Mouse (Mus musculus) CD8-positive naive resting alpha-beta T cell, adult 2 months (primary cell): ENCODE data around the gene Gm11146.
A peak's percentile ranks its signal among the peaks of the same experiment; 100 is the strongest.

ENCODE experiments used
- DNase-seq, 2 experiments: peaks; one replicate each; pipeline ENCODE4 v3.0.0; 2022; ENCODE audit warnings: low read depth in 2 of 2, low spot score in 2 of 2

The Gm11146 gene

GRCm38 (mm10) chr16:77601994-77602393 lies at the start of gene Gm11146:
Gene Gm11146, minus strand, starts transcription at chr16:77602094.
- no peak for DNase-seq

- no peak for DNase-seq
These were observed 48.7 kb upstream of the Gm11146 start for GRCm38 (mm10) chr16:77650596-77650995.

- DNase-seq: no peak
These were observed 47.1 kb upstream of the Gm11146 start for GRCm38 (mm10) chr16:77649006-77649405.

GRCm38 (mm10) chr16:77648181-77648580 lies 46.3 kb upstream of the Gm11146 start:
- DNase-seq: no peak

DNA sequence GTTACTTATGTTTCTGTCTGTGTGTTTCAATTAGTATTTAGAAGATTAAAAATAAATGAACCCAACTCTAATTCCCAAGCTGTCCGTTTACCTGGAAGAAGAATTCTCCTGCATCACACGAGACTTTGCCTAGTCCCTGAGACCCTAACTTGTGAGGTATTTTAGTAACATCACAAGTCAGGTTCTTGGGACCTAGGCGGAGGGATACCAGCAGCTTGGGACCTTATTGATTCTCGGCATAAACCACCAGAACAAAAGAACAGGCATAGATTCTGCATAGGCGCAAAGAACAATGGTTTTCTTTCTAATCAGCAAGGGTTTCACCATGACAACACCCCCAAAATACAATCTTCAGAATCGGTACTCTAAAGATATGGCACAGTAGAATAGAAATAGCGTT lies 44.3 kb upstream of the Gm11146 start:
- DNase-seq: no peak

GRCm38 (mm10) chr16:77644976-77645375 lies 43.1 kb upstream of the Gm11146 start:
- DNase-seq: no peak

DNA sequence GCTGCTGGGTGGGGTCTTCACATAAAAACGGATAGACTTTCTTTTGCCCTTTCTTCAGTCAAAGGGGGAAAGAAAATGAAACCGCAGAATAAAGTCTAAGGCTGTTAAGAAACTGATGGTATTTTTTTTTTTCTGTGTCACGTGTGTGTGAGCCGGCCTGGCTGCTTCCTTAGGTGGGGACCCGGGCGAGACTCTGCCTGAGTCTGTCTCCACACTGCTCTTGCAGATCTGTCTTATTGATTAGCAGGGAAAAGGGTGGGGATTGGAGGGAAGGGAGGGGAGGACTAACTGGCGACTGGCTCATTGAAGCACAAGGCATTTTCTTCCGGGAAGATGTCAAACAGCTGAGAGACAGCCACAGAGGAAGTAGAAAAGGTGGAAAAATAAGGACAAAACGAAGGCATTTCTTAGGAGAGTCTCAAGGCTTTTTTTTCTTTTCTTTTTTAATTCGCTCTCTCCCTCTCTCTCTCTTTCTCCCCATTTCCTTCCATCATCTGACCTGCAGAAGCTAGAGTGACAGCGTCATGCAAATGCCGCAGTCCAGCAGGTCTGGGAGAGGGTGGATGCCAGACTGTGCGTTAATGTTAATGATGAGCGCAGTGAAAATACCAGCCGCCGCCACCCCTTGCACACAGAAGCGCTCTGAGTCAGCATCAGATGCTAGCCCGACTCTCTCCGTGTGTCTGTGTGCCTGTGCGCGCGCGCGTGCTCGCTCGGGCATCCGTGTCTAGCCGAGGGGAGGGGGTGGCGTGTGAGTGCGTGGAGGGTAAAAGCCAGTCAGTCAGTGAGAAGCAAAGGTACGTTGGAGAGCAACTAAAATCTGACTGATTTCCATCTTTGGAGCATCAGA lies 42.2 kb upstream of the Gm11146 start:
- DNase-seq: peak; percentile 8 to 11

GRCm38 (mm10) chr16:77643036-77643870 lies 41.4 kb upstream of the Gm11146 start:
- no peak for DNase-seq

GRCm38 (mm10) chr16:77636497-77636896 lies 34.6 kb upstream of the Gm11146 start:
- no peak for DNase-seq

- DNase-seq: no peak
These were observed 30.5 kb upstream of the Gm11146 start for GRCm38 (mm10) chr16:77632315-77632881.

GRCm38 (mm10) chr16:77622681-77623080 lies 20.8 kb upstream of the Gm11146 start:
- no peak for DNase-seq

DNA sequence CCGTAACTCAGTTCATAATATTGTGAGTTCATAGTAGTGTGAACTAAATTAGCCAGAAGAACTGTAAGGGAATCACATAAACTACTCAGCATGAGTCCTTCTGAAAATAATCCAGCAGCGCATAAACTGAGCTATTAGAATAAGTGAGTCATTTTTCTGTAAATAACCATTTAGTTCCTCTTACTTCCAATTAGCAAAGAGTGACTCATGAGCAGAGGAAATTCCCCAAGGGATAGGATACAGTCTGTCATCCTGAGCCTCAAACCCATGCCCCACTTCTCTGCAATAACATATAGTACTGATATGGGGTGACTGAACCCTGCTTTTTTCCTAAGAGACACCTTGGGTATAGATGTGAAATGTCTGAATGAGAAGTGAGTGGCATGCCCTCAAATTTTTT lies 687 bp upstream of the Gm11146 start:
- no peak for DNase-seq

GRCm38 (mm10) chr16:77598787-77599186 lies 3.1 kb downstream of the Gm11146 start:
- no peak for DNase-seq

- no peak for DNase-seq
These were observed 5.3 kb downstream of the Gm11146 start for GRCm38 (mm10) chr16:77596556-77596955.

DNA sequence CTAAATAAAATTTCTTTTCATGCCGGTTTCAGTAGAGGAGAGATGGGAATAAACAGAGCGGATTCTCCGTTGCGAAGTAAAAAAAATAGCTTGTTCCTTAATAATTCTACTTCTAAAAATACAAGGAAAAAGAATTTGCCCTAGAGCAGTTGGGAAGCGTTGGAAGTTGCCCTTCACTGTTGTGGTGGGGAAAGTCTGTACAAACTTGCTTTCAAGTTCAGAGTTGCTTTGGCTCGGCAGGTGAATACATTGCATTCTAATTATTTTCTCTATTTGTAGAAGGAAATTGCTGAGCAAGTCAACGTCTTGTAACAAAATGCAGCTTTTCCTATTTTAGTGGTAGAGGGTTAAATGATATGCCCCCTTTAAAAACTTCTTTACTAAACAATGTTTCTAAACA lies 6.2 kb downstream of the Gm11146 start:
- DNase-seq: no peak

GRCm38 (mm10) chr16:77594553-77594952 lies 7.3 kb downstream of the Gm11146 start:
- no peak for DNase-seq

DNA sequence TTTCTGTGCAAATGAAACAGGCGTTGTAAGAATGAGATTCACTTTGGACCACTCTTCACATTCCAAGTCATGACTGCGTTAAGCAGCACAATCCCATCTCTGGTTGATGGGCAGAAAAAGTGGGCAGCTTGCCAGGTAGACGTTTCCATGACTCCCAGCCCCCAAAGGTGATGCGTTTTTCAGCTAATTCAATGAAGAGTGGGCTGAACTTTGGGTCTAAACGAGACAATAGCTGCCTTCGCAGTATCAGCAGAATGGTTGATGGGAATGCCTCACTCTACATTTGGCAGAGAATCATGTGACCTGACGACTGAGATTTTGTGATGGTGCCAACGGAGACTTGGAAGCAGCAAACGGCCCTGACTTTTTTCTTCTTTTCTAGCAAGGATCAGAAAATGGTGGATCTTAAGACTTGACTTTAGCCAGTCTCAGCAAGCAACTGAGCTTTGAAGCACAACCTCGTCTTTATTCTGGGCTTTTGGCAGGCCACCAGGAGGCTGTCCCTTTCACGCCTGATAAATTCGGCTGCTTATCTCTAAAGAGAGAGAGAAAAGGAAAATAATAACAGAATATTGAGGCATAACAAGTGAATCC lies 8.0 kb downstream of the Gm11146 start:
- DNase-seq: no peak

DNA sequence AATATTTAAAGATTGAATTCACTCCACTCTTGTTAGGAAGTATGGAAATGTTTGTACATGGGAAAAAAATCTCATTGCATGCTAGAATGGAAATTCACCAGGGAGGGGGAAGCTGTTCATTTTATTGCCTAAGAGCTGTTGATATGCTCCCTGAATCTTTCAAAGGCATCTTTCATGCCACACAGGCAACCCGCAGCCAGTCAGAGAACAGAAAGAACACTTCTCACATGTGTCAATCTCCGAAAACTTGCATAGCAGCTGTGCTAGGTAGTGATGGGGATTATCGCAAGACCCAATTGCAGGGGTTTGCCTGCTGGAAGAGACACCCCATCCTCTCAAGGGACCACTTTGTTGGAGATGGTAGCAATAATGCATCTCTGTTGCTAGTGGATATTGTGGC lies 8.9 kb downstream of the Gm11146 start:
- no peak for DNase-seq

- DNase-seq: no peak
These were observed 28.9 kb downstream of the Gm11146 start for GRCm38 (mm10) chr16:77573036-77573435.

DNA sequence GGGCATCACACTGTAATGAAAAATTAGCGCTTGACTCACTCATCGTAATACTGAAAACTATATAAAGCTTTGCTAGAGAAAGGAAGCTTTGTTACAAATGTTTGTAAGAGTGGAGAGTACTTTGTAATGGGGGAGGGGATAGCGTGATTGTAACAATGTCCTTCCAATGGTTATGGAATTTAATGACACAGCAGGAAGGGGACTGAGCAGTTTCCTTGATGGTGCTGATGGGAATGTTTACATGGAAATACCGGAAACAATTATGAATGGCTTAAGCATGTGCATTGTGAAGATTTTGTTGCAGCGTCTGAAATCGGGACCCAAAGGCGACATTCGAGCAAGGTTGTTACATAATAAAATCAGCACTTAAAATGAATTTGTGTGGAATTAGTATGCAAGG lies 32.4 kb downstream of the Gm11146 start:
- DNase-seq: no peak

DNA sequence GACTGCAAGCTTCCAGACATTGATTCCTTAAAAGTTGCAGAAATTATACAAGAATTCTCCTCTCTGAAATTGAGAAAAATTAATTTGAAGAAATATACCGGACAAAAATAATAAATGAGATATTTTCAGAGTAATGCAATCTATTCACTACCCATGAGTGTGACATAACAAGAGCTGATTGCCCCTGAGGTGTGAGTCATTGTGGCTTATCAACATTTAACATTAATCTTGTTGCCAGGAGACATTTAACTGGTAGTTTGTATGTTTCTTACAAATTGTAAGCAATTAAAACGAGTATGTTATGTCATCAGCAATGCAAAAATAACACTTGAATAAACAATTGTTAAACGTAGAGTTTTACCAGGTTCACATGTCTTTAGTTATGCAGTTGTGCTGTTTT lies 33.5 kb downstream of the Gm11146 start:
- DNase-seq: no peak
